Mouse (Mus musculus): ENCODE data around the gene Chd9.

GRCm38 (mm10) chr8:91051037-91051436 is 222.9 kb downstream of the Chd9 start:
- no peak for TF ChIP-seq POLR2A (IDR thresholded peaks at IDR 0.05; ENCODE audit: insufficient read depth, low read depth, low read length)
- no peak for TF ChIP-seq CTCF (IDR thresholded peaks at IDR 0.05; ENCODE audit: insufficient read depth, low read depth, low read length)

Measured in olfactory bulb, adult 2 months (tissue).